Mouse (Mus musculus) heart, postnatal 10 days (tissue): Measurements from ENCODE around the gene Esr1. TPM values are rescaled to one million over a fixed set of nuclear protein-coding genes. Genes with fewer than 3 reads are reported as not detected.
A peak's percentile ranks its signal among the peaks of the same experiment; 100 is the strongest.
"Not testable (repeated sequence)": the region's sequence is repeated elsewhere in the genome, so short reads cannot be mapped to it uniquely, and the experiment has no call there.

Source experiments
- DNase-seq, 2 experiments: peaks; one replicate each; pipeline ENCODE4 v3.0.0; 2021
- intact Hi-C: fragments of 180-260 bp; cut with DNase I; formaldehyde crosslinking; loops from one replicate; pipeline ENCODE4 v1.15.1; 2025
- total RNA-seq, 2 experiments: library from RNA; stranded (reverse); gene quantifications; 2 replicates each; pipeline ENCODE4 v1.2.3; 2021

The Esr1 gene
- total RNA-seq: 1 to 10 TPM in 1 of 2 experiments, under 1 TPM in 1; 0.97 to 1.3 TPM

DNA sequence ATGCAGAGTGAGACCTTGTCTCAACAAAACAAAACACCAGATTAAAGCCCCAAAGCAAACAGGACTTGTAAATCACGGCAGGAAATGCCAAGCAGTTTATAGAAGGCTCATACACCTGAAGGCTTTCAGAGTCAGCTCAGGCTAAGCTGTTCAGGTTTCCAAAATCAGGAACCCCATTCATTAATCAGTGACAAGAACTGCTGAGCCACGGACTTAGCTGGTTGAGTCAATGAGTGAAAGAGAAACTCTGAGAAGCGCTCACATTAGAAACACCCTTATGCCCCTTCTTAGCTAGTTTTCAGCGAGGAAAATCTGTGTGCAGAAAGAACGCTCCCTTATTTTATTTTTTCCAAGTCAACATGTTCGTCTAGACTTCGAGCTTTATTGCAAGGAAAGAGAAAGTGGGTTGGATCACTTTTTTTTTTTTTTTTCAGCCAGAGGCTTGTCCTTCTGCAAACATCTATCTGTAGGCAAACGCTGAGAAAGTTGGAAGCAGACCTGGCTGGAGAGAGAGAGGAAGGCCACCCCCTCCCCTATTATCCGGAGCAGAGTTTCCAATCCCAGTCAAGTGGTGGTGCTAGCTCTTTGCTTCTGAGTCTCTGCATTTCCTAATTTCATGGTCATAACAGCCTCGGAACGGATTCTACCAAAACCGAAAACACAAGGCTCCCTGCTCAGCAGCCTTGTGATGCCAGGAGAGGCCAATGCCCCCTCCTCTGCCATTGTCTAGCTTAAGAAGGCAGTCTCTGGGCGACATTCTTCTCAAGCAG, at the start of gene Esr1:
Esr1 (plus strand) TSS at position 208 of the 770 bp plus-strand sequence.
- intact Hi-C loops: no loop called here
- DNase-seq: peak in 1 of 2 experiments; percentile 23

DNA sequence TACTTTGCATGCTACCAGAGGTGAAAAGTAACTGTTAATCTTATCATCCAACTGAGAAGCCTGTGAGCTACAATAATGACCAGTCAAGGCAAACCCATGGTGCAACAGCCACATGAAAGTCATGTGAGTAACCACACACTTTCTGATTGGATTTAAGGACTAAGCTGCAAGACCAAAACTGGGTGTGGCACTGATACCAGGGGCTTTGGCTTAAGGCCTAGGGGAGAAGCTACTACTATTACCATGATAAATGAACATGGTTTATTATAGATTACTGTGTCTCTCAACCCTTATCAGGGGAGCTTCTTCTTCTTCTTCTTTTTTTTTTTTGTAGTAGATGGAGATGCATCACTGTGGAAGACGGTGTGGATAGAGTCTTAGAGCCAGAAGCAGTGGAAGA, 46.2 kb upstream of the Esr1 start:
- DNase-seq: no peak
- intact Hi-C loops: no loop called here

DNA sequence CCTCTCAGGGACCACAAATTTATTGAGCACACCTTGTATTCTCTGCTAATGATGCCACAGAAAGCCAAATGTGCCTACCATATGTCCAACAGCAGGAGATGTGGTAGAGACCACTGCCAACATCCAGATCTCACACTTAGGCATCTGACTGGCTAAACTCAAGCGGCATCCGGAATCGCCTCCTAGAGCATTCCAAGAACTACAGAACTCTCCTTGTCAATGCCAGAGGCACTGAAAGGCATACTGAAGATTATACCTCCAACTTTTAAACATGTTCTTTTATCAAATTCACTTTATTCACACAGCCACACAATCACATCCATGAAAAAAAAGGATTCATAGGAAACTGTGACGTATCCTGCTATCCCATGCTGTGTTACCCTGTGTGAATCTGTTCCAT, 40.6 kb upstream of the Esr1 start:
- no peak for DNase-seq
- intact Hi-C loops: no loop called here

- intact Hi-C loops: no loop called here
- DNase-seq: no peak
Observed at GRCm38 (mm10) chr10:4571304-4571703, 40.1 kb upstream of the Esr1 start.

- DNase-seq: no peak
- intact Hi-C loops: no loop called here
Observed at GRCm38 (mm10) chr10:4581905-4582304, 29.5 kb upstream of the Esr1 start.

GRCm38 (mm10) chr10:4586691-4587090, 24.7 kb upstream of the Esr1 start:
- intact Hi-C loops: no loop called here
- no peak for DNase-seq

GRCm38 (mm10) chr10:4589576-4589975, 21.8 kb upstream of the Esr1 start:
- DNase-seq: no peak
- intact Hi-C loops: no loop called here

DNA sequence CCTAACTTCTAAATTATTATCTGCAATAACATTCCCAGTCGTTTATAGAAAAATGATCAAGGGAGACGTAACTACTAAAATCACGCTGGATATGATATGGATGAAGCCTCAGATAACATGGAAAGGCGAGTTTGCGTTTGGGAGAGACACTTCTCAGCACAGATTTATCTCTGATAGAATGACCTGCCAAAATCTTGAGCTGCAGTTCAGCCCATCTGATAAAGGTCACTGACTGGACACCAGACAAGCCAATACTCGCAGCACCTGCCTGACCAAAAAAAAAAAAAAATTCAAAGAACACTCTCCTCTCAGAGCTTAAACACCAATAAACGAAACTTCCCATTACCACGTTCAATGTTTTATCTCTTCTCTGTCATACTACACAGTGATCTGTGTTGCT, 20.4 kb upstream of the Esr1 start:
- intact Hi-C loops: no loop called here
- no peak for DNase-seq

- intact Hi-C loops: no loop called here
- DNase-seq: no peak
Observed at GRCm38 (mm10) chr10:4593828-4594227, 17.6 kb upstream of the Esr1 start.

DNA sequence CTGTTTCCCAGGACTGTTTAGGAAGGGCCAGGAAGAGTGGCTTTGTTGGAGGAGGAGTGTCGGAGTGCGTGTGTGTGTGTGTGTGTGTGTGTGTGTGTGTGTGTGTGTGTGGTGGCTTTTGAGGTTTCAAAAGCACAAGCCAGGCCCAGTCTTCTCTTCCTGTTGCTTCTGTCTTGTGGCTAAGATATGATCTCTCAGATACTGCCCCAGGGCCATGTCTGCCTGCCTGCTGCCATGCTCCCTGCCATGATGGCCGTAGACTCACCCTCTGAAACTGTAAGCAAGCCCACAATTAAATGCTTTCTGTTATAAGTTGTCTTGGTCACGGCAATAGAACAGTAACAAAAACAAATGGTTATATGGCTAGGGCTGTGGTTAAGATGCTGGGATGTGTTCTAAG, 14.2 kb upstream of the Esr1 start:
- no peak for DNase-seq
- intact Hi-C loops: no loop called here

- intact Hi-C loops: loop anchor here (2.0 kb wide), 1 partner anchor 562 kb away; no protein-coding TSS in a partner anchor
- DNase-seq: peak; percentile 58 to 78
Observed at GRCm38 (mm10) chr10:4598244-4598842, 13.1 kb upstream of the Esr1 start.

GRCm38 (mm10) chr10:4598916-4599315, 12.5 kb upstream of the Esr1 start:
- intact Hi-C loops: loop anchor here (2.0 kb wide), 1 partner anchor 562 kb away; no protein-coding TSS in a partner anchor

GRCm38 (mm10) chr10:4599591-4599990, 11.8 kb upstream of the Esr1 start:
- intact Hi-C loops: loop anchor here (2.0 kb wide), 1 partner anchor 561 kb away; no protein-coding TSS in a partner anchor
- no peak for DNase-seq

More at GRCm38 (mm10) chr10:4598916-4599315, 12.5 kb upstream of the Esr1 start:
- DNase-seq: no peak

DNA sequence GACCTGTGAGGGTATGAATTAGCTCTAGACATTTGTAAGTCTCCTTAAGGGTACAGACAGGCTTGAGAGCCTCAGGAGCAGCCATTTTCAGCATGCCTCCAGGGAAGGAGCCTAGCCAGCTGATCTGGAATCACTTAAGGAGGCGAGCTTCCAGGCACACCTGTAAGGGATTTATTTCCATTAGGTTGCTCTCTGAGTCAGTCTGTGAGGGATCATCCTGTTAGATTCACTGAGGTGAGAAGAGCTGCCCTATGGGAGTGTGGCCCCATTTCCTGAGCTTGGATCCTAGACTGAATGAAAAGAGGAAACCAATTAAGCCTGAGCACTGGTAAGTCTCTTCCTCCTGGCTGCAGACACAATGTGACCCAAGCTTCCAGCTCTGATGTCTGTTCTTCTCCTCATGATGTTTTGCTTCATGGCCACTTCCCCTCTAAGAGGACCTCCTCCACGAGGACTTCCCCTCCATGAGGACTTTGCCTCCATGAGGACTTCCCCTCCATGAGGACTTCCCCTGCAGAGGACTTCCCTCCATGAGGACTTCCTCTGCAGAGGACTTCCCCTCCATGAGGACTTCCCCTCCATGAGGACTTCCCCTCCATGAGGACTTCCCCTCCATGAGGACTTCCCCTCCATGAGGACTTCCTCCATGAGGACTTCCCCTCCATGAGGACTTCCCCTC, 10.5 kb upstream of the Esr1 start:
- no peak for DNase-seq
- intact Hi-C loops: no loop called here

DNA sequence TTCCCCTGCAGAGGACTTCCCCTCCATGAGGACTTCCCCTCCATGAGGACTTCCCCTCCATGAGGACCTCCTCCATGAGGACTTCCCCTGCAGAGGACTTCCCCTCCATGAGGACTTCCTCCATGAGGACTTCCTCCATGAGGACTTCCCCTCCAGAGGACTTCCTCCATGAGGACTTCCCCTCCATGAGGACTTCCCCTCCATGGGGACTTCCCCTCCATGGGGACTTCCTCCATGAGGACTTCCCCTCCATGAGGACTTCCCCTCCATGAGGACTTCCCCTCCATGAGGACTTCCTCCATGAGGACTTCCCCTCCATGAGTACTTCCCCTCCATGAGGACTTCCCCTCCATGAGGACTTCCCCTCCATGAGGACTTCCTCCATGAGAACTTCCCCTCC, 9.8 kb upstream of the Esr1 start:
- not testable (repeated sequence) for DNase-seq

GRCm38 (mm10) chr10:4602466-4602865, 8.9 kb upstream of the Esr1 start:
- DNase-seq: no peak
- intact Hi-C loops: no loop called here

More for the DNA sequence above, 9.8 kb upstream of the Esr1 start:
- intact Hi-C loops: not testable (repeated sequence)

- no peak for DNase-seq
- intact Hi-C loops: no loop called here
Observed at GRCm38 (mm10) chr10:4604527-4605209, 6.7 kb upstream of the Esr1 start.

- intact Hi-C loops: no loop called here
- DNase-seq: no peak
Observed at GRCm38 (mm10) chr10:4610234-4610633, 1.2 kb upstream of the Esr1 start.

DNA sequence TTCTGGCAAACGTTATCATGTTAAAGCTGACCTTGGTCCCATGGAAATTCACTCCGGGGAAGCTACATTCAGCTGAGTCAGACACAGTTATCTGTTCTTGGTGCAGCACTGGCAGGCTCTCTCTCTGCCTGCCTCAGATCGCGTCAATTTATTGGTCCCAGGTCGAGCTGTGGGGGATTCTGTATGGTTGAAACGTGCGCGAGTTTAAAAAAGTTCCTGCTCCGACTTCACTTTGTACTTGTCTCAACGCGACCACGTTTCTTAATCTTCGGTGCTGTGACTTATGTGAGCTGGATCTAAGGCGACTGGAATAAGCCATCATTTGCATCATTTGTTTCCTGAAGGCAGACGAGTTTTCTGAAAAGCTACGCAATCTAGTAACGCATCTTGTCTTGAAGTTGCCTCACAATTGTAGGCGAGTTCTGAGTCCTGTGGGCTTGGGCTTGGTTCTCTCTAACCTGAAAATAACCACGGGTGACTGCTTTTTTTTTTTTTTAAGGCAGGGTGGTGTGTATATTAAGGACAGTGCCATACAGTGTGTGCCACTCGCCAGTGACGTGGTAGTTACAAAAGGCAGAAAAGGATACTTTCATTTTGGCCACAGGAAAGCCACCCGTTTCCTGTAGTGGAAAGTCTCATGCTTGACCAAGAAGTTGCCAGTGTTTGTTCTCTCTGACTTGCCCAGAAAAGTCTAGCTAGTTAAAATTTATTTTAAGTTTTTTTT, 1.1 kb downstream of the Esr1 start:
- DNase-seq: peak in 1 of 2 experiments; percentile 16
- intact Hi-C loops: no loop called here

GRCm38 (mm10) chr10:4618026-4618425, 6.6 kb downstream of the Esr1 start:
- intact Hi-C loops: no loop called here

More at GRCm38 (mm10) chr10:4618026-4618425, 6.6 kb downstream of the Esr1 start:
- DNase-seq: no peak
